Mouse (Mus musculus) brain, adult 2 months (tissue): ENCODE results near the gene Olfr212.
A peak's percentile ranks its signal among the peaks of the same experiment; 100 is the strongest.
"Not testable (repeated sequence)": the region's sequence is repeated elsewhere in the genome, so short reads cannot be mapped to it uniquely, and the experiment has no call there.

Experiments
- DNase-seq: peaks from one replicate; pipeline ENCODE4 v3.0.0; 2011; ENCODE audit warnings: low read depth, low spot score

Gene Olfr212

DNA sequence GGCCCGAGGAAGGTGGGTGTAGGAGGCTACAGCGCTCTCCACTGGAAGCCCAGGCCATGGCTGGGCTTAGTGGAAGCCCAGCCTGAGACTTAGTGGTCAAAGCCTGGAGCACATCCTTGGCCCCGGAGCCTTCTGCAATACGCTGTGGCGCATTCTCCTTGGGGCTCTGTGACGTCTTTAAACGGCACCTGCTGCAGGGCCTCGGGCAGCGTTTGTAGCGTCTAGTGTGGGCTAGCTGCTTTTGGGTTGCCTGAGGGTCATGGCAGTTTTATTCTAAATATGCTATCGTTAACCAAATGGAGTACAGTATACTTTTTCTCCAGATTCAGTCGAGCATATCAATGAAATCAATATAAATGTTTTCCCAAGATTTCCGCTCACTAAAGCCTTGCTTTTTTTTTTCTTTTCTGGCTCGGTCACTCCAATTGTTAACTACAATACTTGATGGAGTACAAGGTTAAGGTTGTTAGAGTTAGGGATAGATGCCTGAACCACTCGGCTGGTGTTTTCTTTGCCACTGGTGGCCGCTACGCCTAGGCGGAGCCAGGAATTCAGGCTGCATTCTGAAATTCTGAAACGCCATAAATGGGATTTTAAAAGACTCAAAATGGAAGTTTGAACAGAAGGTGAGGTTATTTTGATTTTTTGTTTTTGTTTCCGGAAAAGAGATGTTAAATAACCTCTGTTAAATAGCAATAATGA lies at the start of gene Olfr212:
Gene Olfr212, plus strand, starts transcription at position 215 of the 702 bp plus-strand sequence.
- not testable (repeated sequence) for DNase-seq

DNA sequence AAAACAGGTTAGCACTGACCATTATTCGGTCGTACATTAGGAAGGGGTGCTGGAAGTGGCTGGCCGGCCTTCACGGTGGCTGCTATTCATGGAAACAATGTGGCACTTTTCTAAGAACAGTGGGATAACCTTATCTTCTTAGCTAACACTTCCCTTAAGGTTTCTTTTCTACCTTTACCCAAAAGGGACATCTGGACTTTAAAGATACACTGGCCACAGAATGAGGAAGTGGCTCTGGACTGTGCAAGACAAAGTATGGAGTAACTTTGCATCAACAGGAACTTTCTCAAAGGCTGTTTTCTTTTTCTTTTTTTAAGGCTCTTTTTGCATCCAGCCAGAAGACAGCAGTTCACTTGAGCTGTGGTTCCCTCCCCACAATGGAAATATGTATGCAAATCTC lies 47.6 kb upstream of the Olfr212 start:
- no peak for DNase-seq

DNA sequence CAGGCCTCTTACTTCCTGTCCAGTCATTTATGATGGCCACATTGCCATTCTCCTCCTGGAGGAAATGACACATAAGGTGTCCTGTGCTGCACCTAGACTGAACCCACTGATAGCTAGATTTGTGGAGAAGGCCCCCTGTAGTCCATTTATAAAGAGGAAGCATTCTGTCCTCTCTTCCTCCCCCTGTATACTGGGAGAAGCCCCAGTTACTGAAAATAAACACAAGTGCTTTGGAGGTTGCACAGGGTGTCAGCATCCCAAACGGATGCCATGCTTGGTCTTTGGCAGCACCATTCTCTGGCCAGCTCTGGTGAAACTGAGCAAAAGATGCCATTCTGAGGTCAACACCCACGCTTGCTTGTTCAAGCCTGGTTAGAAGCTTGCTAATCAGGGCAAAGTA lies 47.1 kb upstream of the Olfr212 start:
- DNase-seq = no peak

DNA sequence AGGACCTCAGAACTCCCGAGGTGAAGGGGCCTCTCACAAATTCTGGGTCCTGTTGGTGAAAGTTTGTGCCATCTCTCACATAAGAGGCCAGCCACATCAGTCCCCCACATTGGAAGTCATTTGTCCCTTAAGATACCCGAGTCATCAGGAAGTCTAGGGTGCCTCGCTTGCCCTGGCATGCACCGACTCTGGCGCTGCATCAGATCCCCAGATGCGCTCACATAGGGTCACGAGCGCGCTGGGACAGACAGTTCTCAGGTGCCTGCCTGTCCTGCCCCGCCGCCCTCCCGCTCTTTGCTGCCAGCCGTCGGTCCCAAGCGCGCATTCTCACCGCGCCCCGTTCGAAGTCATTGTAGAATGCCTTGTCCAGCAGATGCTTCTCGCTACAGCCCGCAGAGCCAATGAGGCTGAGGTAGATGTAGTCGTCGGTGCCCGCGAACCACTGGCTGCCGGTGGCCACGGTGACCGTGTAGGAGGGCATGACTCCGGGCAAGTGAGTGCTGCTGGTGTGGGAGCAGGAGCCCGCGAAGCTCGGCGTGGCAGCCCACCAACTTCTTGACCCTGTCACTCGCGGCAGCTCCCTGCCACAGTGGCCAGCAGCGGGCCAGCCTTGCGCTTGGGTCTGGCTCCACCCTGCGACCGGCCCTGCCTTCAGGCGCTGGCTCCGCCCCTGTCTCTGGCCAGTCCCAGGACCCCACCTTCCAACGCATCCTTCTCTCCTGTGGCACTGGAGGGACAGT lies 45.6 kb upstream of the Olfr212 start, which contains the start of gene Alox5:
Gene Alox5, minus strand, starts transcription at position 635 of the 740 bp plus-strand sequence.
- DNase-seq = no peak

DNA sequence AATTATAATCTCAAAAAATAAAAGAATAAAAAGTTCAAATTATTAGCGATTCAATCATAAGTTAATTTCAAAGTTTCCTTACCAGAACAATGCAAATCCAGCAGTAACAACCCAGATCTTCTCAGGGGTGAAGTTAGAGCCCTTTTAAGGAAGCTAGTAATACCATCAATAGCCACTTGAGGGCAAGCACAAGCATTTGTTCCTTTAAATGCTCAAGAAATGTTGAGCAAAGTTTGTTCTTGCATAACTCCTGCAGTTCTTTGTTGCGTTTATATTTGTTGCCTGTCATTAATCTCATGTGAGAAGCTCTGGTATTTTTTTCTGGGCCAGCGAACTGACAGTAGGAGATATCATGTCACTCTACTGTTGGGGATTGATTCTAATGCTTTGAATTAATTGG lies 38.2 kb upstream of the Olfr212 start:
- DNase-seq = peak; percentile 29

DNA sequence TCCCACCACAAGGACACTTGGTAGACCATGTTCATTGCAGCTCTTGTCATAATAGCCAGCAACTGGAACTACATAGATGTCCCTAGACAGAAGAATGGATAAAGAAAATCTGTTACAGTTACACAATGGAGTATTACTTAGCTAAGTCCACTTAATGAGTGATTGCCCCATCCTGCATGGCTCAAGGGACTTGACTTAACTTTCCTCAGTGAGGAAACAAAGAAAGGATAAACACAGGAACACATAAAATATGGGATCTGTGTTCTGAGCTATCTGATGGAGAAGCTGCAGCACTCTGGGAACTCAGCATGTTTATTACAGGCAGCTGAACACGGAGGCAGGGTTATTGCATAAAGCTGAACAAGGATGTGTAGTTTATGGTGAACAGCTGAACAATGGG lies 21.2 kb upstream of the Olfr212 start:
- no peak for DNase-seq

DNA sequence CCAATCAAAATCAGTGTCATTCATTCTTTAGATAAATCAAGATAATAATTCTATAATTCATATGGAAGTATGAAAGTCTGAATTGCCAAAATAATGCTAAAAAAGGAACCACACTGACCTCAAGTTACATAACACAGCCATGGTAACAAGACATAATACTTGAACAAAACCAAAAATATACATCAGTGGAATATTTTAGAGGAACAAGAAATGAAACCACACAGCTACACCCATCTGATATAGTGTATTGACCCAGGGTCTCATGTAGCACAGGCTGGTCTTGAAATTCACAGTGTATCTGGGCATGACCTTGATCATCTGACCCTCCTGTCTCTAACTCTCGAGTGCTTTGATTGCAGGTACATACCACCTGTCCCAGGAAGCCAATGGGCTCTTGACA lies 19.5 kb upstream of the Olfr212 start:
- no peak for DNase-seq

DNA sequence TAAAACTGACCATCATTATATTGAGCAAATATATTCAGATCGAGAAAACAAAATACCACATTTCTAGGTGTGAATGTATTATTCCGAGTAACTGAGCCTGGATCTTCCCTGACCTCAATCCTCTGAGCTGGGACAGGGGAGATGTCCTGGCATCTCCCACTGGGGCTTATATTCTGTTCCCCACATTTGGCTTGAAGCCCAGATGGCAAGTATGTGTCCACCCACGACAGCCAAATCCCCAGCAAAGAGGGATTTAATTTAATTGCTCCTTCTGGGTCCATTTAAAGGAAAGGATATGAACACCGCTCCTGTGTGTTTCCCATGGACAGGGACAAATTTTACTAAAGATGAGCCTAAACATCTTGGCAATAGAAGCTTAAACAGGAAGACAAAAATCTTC lies 17.5 kb upstream of the Olfr212 start, which contains the start of gene Olfr211:
Gene Olfr211, plus strand, starts transcription at position 301 of the 400 bp plus-strand sequence.
- DNase-seq = peak; percentile 19

DNA sequence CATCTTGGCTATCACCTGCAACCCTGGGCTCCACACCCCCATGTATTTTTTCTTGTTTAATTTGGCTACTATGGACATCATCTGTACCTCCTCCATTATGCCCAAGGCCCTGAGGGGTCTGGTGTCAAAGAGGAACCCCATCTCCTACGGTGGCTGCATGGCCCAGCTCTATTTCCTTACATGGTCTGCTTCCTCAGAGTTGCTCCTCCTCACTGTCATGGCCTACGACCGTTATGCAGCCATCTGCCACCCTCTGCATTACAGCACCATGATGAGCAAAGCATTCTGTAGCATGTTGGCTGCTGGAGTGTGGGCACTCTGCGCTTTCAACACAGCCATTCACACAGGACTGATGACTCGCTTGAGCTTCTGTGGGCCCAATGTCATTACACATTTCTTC lies 12.6 kb upstream of the Olfr212 start:
- DNase-seq = peak; percentile 1

DNA sequence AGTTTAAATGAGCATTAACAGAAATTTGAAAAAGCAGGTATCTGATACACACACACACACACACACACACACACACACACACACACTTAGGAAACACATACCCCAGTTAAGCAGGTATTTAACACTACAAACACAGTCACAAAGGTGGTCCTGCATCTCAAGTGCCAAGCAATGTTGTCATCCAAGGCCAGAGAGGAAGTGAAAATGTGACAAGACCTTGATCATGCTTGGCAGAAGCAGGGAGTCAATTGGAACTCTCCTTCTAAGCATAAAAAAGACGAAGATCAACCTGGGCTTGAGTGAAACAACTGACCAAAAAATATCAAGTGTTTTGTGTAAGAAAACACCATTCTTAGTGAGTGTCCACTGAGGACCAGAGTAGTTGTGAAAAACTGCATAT lies 10.4 kb upstream of the Olfr212 start:
- DNase-seq = no peak

DNA sequence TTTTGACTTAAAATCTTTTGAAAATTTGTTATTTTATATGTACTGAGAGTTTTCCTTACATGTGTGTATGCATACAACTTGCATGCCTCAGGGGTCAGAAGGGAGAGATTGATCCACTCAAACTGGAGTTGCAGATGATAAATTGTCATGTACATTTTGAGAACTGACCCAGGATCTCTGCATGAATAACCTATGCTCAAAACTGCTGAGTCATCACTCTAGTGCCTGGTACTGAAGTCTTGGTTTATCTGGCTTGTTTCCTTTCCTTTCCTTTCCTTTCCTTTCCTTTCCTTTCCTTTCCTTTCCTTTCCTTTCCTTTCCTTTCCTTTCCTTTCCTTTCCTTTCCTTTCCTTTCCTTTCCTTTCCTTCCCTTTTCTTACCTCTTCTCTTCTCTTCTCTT lies 8.5 kb downstream of the Olfr212 start:
- no peak for DNase-seq

DNA sequence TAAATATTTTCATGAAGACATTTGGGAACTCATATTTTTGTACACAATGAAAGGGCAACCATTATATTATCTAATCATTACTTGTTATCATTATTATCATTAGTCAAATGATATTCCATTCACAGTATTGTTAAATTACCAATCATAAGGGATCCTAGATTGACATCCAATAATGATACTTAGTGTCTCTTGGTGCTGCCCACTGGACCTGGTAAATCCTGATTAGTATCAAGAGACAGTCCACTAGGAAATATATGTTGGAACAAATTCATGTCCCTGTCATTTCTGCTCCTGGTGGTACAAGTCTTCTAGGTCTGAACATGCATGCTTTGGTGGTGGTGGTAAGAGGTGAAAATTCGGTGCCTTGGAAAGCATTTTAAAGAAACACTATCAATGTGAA lies 31.8 kb downstream of the Olfr212 start, which contains the start of gene Olfr213:
Gene Olfr213, plus strand, starts transcription at position 301 of the 400 bp plus-strand sequence.
- no peak for DNase-seq

DNA sequence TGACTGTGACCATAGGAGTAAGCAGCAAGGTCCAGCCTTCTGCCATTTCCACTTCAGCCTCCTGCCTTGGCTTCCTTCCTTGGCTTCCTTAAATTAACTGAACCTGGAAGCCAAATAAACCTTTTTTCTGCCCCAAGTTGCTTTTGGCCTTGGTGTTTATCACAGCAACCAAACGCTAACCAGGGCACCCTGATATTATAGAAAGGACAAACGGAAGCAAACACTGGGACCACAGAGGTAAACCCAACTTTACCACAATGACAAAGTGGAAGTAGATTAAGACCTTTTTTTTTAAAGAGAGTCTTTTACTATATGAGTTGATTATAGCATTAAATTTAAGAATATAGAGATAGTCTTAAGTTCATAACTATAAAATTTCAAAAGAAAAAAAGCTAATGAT lies 36.2 kb downstream of the Olfr212 start:
- DNase-seq = no peak

DNA sequence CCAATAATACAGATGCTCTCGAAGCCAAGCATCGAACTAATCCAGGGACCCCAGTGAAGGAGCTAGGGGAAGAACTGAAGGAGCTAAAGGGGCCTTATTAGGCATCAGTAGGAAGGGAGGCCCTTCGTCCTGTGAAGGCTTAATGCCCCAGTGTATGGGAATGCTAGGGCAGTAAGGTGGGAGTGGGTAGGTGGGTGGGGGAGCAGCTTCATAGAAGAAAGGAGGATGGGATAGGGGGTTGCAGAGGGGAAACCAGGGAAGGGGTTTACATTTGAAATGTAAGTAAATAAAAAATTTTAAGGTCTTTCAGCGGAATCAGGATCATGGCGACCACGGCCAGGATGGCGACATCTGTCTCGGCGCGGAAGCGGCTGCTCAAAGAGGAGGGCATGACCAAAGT lies 44.5 kb downstream of the Olfr212 start, which contains the start of gene Gm5580:
Gene Gm5580, plus strand, starts transcription at position 301 of the 400 bp plus-strand sequence.
- not testable (repeated sequence) for DNase-seq

DNA sequence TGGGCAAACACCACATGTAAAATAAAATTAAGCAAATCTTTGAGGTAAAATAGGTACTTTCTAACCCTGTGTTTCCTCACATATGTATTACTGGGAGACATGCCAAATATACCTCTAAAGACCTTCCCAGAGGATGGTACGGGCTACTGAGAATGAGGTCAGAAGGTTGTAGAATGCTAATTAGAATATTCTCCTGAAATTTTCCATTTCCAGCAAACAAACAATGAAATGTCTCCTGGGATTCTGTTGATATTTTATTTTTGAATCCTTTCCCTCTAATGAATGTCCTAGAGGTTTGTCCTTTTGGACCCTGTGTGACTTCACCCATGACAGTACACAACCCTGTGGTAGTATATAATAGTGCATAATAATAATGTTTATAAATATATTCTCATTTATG lies 47.6 kb downstream of the Olfr212 start, which contains the start of gene Olfr214:
Gene Olfr214, plus strand, starts transcription at position 301 of the 400 bp plus-strand sequence.
- no peak for DNase-seq

DNA sequence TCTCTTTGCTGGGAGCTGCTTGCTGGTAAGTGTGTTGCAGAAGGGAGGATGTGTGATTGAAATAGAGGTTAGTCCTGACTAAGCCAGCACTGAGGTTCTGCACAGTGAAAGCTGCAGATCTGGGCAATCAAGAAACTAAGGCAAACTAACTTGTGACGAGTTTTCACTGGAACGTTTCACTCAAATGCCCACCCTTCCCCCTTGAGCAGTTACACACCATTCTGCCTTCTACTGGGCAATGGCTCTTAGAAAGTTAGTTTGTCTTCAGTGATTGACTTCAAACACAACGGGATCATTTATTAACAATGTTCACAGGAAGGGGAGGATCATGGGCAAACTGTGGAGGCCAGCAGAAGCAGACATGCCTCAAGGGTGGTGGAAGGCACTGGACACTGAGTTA lies 48.6 kb downstream of the Olfr212 start:
- no peak for DNase-seq
